Mouse (Mus musculus) cerebellum, adult 18-20 months (tissue): ENCODE measurements around the gene Dnajc16.

ENCODE experiments used
- DNase-seq, 2 experiments: peaks; one replicate each; pipeline ENCODE4 v3.0.0; 2021

Dnajc16 gene

GRCm38 (mm10) chr4:141722731-141723672 lies 67.7 kb downstream of the Dnajc16 start, which contains the start of gene Ddi2:
Ddi2 (minus strand) TSS chr4:141723419.
- peak; percentile 92 to 98 for DNase-seq

GRCm38 (mm10) chr4:141721961-141722360 lies 68.8 kb downstream of the Dnajc16 start:
- DNase-seq = no peak

- DNase-seq = no peak
These were observed 69.8 kb downstream of the Dnajc16 start for GRCm38 (mm10) chr4:141720761-141721523.

- no peak for DNase-seq
These were observed 71.4 kb downstream of the Dnajc16 start for GRCm38 (mm10) chr4:141719304-141719703.

GRCm38 (mm10) chr4:141717633-141718032 lies 73.1 kb downstream of the Dnajc16 start:
- DNase-seq = no peak

- no peak for DNase-seq
These were observed 75.7 kb downstream of the Dnajc16 start for GRCm38 (mm10) chr4:141715027-141715426.

- DNase-seq = no peak
These were observed 77.1 kb downstream of the Dnajc16 start for GRCm38 (mm10) chr4:141713598-141714142.

GRCm38 (mm10) chr4:141711250-141711649 lies 79.5 kb downstream of the Dnajc16 start:
- no peak for DNase-seq
